Mouse (Mus musculus) bone marrow macrophage, adult 2 months (primary cell): Measurements from ENCODE around the gene Tln2.

Experiments
- CTCF ChIP-seq: IDR thresholded peaks from 2 replicates; pipeline ENCODE4 v1.5.1; 2012; ENCODE audit warnings: low read depth, mild to moderate bottlenecking, low read length, moderate library complexity
- POLR2A ChIP-seq: IDR thresholded peaks from 2 replicates; pipeline ENCODE4 v1.6.1; 2012; ENCODE audit warnings: mild to moderate bottlenecking, low read depth, low read length, borderline replicate concordance

DNA sequence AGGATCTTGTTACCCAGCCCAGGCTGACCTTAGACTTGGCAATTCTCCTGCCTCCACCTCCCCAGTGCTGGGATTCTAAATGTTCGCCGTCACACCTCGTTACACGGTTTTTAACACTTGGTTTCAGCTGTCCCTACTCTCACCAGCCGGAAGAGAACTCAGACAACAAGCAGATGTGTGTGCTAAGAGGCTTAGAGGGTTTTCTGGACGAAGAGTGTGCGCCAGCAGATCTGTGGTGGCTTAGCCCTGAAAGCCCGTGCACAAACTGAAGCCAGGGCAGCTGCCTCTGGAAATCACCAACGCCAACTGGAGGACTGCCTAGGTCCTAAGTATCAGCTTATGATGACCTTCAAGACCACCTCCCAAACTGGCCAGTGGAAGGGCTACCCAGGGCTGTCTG lies 341.5 kb downstream of the Tln2 start:
- no peak for TF ChIP-seq POLR2A
- no peak for TF ChIP-seq CTCF
